Mouse (Mus musculus) lung, adult 18-20 months (tissue): Measurements from ENCODE around the gene Hcn1.

Experiments used
- DNase-seq, 2 experiments: peaks; one replicate each; pipeline ENCODE4 v3.0.0; 2022; ENCODE audit warnings: mixed read lengths in 2 of 2

The Hcn1 gene

DNA sequence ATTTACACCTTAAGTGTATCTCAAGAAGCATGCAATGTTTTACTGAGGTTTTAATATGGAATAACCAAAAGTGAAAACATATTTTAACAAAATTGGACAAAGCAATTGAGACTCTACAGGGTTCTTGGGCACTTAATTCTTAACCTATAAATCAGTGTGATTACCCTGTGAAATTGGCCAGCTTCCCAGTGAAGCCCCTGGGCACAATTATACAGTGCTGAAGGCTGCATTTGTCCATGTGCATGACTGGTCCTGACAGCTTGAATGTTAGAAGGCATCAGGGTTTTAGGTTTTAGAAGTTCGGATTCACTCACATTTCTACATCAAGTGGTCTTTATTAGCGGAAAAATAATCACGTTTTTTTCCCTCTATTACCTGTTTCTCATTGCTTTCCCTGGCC lies 103.9 kb downstream of the Hcn1 start:
- DNase-seq = no peak

DNA sequence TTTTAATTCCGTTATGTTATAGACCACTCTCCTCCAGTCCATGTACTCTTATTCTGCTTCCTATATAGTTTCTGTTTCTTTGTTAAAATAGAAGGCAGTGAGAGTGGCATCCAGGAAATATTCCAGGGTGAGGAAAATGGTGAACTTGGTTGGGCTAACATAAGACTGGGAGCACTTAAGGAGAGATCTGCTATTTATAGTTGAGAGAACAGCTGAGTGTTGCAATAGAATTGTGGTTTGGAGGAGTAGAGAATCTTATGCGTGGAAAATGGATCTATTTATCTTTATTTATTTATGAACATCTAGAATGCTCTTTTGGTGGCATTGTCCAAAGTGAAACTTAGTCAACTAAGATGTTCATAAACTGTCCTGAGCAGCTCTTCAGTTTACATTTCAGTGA lies 104.4 kb downstream of the Hcn1 start:
- no peak for DNase-seq

DNA sequence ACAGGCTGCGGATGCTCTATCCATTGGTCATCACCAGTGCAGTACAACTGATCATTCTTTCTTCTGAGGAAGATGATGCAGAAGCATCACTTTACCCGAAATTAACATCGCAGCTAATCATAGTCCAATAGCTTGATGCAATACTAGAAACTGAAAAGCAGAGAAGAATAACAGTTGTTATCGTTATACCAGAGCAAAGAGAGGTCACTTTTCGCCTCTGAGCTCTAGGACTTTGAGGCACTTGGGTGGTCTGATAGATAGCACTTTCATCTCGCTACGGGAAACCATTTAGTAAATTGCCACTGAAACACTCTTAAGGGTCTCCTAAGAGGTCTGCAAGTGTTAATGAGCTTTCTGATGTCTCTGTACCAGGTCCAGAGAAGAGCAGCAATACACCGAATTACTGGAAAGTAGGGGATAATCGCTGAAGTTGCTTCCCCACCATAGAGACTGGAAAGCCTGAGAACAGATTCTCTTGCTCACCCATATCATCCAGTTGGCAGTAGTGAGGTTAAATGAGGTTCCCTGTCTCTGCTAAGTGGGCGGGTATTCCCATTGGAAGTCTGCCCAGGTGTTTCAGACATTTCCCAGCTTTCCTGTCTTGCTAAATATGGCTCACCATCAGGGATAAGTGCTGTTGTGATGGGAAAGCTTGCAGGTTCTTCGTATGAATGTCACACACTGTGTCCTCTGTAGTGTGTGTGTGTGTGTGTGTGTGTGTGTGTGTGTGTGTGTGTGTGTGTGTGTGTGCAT lies 105.0 kb downstream of the Hcn1 start:
- DNase-seq = peak; percentile 43 to 45

DNA sequence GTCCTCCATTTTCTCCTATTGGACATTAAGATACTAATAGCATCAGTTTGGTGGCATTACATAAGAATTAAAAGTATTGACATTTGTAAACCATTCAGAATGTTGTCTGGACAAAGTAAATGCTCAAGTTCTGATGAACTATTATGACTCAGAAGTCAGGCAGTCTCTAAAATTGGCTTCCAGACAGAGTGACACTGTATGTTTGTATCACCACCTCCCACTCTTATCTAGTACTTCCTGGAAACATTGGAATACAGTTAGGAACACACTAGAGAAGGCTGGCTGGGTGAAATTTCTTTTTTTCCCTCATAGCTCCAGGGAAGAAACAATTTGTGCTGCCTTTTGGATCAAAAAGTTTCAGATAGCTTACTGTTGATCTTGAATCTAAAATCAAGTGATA lies 108.7 kb downstream of the Hcn1 start:
- no peak for DNase-seq

DNA sequence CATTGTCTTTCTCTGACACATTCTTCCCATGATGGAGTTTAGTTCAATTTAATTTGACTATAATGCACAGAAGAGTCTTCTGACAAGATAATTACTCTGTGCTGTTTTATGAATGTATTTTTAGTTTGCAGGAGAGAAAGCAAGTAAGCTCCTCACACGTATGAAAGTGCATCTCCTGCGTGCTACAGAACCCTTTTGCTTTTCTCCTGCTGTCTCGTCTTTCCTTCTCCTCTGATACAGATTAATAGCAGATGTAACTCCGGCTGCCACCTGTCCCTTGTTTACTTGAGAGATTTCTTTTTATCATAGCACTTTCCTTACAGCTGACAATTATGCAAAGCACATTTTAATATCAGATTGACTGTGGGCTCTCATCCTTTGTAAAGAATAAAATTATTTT lies 120.0 kb downstream of the Hcn1 start:
- no peak for DNase-seq

DNA sequence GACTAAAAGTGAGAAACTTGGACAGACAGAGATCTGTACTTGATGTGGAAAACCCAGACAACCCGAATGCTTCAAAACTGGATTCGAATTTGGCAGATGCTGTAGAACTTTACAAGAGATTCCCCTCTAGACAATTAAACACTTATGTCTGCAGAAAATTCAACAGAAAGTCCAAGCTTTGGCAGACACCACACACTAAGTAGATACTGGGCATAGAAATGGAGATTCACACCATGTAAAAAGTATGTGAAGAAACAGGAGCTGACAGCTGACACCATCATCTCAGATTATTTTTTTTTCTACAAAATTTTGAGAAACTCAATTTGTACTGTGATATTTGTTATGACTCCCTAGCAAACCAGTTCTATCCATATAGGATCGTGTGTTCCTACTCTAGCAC lies 122.0 kb downstream of the Hcn1 start:
- no peak for DNase-seq

DNA sequence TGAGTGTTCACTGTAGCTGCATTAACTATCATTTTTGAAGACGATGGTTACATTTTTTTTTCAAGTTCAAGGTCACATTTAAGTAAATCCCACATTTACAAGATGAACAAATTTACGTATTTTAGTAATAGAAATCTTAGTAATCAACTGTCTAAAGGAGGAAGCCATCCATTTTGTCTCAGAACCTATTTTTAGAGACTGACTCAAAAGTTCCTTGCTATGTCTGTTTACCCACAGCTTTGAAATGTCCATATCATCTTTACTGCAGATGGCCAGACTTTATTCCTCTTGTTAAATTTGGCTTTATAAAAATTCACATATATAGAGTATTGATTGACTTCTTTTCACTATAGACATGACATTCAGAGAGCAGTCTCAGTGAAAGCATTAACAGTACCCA lies 126.3 kb downstream of the Hcn1 start:
- no peak for DNase-seq

DNA sequence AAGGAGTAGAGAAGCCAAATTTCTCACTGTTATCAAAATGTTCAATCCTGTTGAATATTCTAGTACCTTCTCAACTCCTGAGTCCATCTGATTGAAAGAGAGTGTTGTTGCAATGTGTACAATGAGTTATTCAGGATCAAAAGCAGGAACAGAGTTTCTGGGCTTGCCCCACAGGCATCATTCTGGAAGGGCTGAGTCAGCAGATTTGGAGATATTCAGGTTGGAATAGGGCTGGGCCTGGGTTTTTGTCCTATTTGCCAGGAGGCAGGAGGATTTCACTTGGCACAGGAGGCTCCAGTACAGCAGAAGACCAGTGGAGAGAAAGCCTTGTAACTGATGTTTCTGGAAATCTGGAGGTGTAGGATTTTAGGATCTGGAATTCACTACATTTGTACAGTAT lies 130.6 kb downstream of the Hcn1 start:
- no peak for DNase-seq

DNA sequence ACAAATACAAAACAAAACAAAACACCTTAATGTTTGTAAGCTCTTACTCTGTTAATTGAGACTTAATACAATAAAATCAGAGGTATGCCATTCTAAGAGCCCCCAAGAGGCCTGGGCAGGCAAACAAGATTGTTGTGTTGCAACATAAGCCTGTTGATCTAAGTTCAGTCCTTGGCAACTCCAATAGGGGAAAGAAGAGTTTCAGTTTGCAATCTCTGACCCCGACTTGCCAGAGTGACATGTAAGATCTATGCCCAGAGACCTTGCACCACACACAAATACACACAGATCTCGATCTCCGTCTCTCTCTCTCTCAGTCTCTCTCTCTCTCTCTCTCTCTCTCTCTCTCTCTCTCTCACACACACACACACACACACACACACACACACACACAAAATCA lies 142.3 kb downstream of the Hcn1 start:
- DNase-seq = no peak

DNA sequence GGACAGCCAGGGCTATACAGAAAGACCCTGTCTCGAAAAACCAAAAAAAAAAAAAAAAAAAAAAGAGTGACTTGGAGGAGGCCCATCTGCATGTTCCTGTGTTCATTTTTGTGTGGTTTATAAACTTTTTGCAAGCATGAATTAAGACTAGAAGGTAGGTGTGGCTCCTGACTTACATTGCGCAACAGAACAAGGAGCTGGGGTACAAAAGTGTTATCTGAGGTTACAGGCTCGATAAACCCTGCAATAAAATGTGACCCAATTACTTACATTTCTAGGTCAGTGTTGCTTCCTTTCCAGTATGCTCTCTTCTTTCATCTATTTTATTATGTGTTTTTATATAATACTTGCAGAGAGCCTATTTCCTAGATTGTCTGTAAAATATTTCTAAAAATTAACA lies 143.1 kb downstream of the Hcn1 start:
- no peak for DNase-seq

DNA sequence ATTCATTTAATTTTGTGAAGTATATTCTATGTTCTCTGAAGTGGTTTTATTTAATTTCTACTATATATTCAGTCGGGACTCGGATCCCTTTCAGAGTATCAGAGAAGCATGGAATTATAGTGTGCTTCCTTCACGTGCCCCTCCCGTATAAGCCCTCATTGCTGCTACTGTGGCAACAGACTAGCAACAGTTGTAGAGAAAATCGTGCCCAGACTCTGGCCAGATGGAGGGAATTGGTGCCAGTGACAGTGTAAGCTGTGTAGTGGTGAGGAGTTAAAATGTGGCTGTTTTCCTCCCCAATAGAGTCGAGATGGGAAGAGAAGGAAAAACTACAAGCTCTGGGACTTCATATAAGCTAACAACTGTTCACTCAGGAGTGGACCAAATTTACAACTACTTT lies 163.4 kb downstream of the Hcn1 start:
- DNase-seq = no peak

DNA sequence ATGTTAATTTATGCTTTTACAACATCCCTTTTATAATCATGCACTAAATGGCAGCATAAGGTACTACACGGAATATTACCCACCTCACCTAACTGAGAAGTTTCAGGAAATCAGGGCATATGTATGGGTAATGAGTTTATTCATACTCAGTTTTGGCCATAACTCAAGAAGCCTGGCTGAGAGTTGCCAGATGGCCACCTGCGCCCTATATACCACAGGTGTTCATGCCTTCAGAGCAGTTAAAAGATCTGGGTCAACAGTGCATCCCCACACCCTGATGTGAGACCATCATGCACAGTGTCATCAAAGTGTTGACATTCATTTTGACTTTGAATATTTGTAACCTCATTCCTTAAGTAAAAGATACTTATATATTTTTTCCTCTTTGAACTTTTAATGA lies 183.3 kb downstream of the Hcn1 start:
- no peak for DNase-seq

DNA sequence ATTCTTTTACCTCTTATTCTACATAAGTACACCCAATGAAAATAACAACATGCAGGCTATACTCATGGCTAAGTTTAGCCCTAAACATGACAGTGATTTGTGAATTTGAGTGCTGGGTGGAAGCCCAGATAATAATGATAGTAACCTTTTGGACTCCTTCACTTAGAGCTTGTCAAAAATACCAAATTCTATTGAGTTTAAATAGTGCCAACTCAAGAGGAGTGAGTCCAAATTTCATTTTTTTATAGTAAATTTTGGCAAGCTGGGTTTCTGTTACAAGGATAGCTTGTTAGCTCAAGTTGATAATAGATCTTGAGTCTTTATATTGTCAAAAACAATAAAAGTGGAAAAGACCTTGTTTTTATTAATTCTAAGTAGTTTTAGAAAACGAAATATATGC lies 190.7 kb downstream of the Hcn1 start:
- DNase-seq = no peak

DNA sequence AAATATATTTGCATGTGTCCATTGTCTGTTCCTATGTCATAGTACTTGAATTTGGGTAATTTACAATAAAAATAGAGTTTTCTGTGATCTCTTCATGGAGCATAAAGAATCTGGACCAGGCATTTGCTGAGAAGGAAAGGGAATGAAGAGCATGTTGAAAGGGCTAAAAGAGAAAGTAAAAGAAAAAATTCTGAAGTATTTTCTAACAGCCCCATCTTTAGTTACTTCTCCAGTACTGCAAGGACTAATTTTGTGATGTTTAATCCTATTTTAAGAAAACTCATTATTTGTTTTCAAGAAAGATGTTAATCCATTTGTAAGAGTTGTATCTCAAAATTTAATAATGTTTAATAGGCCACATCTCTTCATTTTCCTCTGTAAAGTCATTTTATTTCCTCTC lies 198.9 kb downstream of the Hcn1 start:
- no peak for DNase-seq

DNA sequence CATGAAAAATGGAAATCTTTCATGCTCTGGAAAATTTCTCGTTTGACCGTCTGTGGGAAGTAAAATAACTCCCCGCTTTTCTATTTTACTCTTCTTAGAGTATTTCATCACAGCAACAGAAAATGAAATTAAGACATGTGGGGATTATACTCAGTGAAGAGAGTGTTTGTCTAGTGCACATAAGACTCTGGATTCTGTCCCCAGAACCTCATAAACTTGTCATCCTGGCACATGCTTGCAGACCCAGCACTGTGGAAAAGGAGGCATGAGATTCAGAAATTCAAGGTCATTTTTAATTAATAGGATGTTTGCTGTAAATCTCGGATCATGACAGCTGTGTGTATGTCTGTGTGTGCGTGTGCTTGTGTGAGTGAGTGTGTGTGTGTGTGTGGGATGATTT lies 225.5 kb downstream of the Hcn1 start:
- no peak for DNase-seq

DNA sequence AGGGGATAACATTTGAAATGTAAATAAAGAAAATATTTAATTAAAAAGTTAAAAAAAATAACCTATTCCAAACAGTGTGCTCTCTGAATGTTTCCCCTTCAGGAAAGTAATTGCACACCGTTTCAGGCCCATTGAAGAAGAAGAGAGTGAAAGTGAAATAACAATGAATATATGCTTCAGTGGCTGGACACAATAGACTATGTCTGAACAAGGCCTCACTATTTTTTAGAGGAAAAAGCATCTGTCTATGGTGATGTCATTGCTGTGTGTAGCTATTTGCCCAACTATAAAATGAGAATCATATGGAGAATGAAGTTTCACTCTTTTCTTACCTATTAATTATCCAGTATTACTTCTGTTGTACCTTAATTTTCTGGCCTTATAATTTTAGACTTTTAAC lies 234.5 kb downstream of the Hcn1 start:
- no peak for DNase-seq

DNA sequence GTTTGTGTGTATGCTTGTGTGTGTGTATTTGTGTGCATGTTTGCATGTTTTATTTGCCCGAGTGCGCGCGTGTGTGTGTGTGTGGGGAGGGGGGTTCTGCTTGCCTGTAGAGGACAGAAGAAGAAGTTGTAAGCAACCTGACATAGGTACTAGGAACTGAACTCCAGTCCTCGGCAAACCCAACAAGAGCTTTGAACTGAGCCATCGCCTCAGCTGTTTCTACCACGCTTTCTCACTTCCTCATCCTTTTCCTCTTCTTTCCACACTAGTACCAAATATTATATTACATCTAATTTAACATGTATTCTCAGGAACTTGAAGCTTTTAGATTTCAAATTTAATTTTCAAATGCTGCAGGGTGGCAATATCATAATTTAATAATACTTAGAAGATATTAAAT lies 236.1 kb downstream of the Hcn1 start:
- no peak for DNase-seq

DNA sequence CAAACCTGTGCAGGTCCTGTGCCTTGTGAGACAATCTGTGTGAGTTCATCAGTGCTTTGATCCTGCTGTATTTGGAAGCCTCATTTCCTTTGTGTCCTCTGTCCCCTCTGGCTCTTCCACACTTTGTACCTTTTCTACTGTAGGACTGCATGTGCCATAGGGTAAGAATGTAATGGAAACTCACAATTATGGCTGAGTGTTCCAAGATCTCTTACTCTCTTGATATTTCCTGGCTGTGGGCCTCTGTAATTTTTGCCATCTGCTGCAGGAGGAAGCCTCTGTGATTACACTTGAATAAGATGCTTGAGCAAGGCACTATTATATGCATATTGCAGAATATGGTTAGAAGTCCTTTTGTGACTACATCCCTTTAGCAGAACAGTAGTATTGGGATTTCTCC lies 240.2 kb downstream of the Hcn1 start:
- DNase-seq = no peak

DNA sequence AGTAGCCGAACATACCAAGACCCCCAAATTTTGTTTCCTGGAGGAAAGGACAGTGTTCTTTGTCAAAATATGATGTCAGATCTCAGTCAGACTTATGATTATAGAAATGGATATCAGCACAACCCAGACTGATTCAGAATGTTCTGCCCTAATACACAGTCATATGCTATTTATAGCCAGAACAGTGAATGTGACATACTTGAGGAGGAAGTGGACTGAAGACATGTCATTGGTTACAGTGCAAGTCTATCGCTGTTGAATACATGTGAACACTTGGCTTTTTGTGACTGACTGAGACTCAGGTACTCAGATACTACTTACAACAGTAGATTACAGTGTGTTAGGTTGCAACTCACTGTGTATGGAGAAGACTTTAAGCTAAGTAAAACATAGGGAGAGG lies 245.2 kb downstream of the Hcn1 start:
- no peak for DNase-seq

DNA sequence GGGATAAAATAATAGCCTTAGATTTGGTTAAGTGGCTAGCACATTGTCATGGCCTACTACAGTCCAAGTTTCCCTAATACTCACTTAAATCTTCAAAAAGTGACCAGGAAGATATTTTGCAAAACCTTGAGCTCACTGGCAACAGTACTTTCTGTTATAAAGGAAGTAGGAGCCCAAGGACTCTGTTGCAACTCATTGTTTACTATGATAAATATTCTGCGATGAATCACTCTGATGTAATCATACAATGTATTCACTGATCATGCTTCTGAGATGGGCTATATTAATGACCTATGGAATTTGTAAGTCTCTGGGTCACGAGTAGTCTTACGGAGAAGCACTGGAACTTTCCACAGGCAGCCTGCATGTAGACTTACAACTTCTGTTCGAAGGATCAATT lies 246.6 kb downstream of the Hcn1 start:
- DNase-seq = no peak

DNA sequence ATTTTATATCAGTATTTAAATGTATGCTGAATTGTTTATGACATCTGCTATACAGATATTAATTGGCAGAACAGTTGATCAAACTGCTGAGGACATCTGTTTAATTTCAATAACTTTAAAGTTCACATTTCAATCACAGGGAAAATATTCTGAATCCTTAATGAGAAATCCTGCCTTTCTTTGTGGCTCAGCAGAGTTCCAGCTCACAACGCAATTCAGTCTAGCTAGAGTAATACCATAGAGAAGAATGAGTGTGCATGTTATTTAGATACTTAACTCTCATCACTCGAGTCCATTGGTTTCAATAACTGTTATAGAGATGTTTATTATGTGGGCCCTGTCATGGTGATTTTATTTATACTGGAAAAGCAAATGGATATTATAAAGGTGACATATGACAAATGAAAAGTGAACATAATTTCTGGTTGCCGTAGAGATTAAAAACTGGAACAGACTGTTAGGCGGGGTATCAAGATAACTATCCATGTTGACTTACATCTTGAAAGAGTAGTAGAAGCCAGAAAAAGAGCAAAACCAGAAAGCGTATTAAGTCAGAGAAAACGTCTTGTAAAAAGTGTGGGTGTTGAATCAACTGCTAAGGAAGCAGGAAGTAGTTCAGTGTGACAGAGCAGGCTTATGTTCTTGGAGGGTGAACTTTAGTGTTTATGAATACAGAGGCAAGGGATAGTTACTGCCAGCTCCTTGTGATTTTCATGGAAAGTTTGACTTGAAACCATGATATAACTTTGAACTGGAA lies 250.0 kb downstream of the Hcn1 start:
- DNase-seq = no peak

DNA sequence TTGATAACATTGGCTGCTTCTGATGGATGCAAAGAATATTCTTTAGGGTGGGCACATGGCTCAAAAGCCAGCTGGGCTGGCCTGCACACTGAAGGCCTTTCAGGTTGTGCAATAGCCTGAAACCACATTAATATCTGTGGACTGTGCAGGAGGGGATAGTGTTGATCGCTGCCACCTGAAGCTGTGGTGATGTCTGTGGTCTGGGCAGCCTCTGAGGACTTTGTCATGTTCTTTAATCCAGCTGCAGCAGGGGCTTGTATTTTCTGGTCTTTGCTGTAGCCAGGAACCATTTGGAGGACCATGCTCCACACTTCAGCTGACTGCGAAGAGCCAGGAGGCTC lies 250.6 kb downstream of the Hcn1 start:
- DNase-seq = no peak

DNA sequence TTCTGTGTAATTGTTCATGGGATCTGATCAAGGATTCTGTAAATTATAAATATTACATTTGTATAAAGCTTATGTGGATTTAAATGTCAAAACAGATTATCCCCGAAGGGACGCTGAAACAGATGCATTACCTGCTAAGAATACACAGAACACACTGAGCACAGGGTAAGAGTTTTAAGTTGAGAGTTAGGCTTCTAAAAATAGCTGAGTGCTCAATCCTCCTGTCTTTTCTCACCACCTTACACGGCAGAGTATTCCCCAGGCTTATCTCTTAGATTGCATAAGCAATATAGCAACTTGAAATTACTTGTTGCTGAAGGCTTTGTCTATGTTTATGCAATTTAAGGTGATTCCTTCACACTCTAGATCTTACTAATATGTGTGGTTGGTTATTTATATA lies 256.3 kb downstream of the Hcn1 start:
- DNase-seq = no peak

DNA sequence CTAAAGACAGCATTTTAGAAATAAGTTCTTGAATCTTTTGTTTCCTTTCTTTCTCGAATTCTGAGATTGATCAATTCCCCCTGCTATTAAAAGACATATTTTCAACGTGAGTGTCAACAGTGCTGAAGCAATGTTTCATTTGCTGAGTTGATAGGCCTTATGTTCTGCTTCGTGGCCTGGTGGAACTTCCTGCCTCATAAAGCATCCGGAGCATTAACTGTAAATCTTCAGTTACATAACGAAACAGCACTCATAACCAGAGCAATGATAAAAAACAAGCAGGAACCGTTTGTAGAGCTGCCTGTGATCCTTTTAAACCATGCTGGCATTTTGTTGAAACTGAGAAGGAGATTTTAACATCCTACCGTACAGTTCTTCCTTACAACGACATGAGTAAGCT lies 275.7 kb downstream of the Hcn1 start:
- DNase-seq = no peak
